ENCODE assay signal across 8 mouse cellular contexts in genomic region chr15:78254751-78255150, GRCm38 (mm10). TPM values are rescaled to one million over a fixed set of nuclear protein-coding genes. Genes with fewer than 3 reads are reported as not detected.
DNase-seq lines count a peak whose midpoint lies in the region; ATAC-seq and TF ChIP-seq lines count a peak whose summit lies in the region.

No protein-coding gene starts in this region.

- H3K4me2 ChIP-seq in kidney, embryonic 16.5 days (replicated peaks; ENCODE audit: low read depth, low read length), result no peak overlapping the region
- peak overlapping the region; percentile 12; the same call in 1 of the 2 replicates for H3K4me2 ChIP-seq in hindbrain, embryonic 16.5 days (ENCODE audit: low read length)
- no peak overlapping the region for H3K4me2 ChIP-seq in stomach, postnatal 0 days (replicated peaks; ENCODE audit: low read depth)

- no peaks in the 10 kb centered on the region for H3K36me3 ChIP-seq in kidney, embryonic 16.5 days (ENCODE audit: insufficient read depth, low read length)
- H3K36me3 ChIP-seq in hindbrain, embryonic 16.5 days (ENCODE audit: control insufficient read depth, insufficient read depth, low read length), result no peaks in the 10 kb centered on the region
- H3K36me3 ChIP-seq in stomach, postnatal 0 days (ENCODE audit: control insufficient read depth, insufficient read depth, low read length), result no peaks in the 10 kb centered on the region

- TF ChIP-seq EP300 in stomach, postnatal 0 days (optimal IDR thresholded peaks at IDR 0.05), result no peak

- peak; percentile 14 for DNase-seq in kidney, adult 9 months
- DNase-seq in ZHBTc4 (ENCODE audit: low read depth, low spot score), result peak; percentile 94
- peak; percentile 83 for DNase-seq in embryo, embryonic 10 days (ENCODE audit: low spot score)
- DNase-seq in lung, postnatal 10 days, result peak; percentile 64
- peak; percentile 57 for DNase-seq in stomach, postnatal 0 days (ENCODE audit: low spot score)

- H3K27ac ChIP-seq in kidney, embryonic 16.5 days (ENCODE audit: low read length), result no peak overlapping the region
- H3K27ac ChIP-seq in hindbrain, embryonic 16.5 days (ENCODE audit: low read depth, low read length), result no peak overlapping the region
- no peak overlapping the region for H3K27ac ChIP-seq in stomach, postnatal 0 days (replicated peaks)

- peaks cover 5% of the 10 kb centered on the region; the same call in 1 of the 2 replicates for H3K27me3 ChIP-seq in kidney, embryonic 16.5 days (ENCODE audit: insufficient read depth, low read length)
- no peaks in the 10 kb centered on the region; the same call in 1 of the 2 replicates for H3K27me3 ChIP-seq in hindbrain, embryonic 16.5 days (replicated peaks; ENCODE audit: control insufficient read depth, insufficient read depth, low read length)
- no peaks in the 10 kb centered on the region for H3K27me3 ChIP-seq in stomach, postnatal 0 days (ENCODE audit: control insufficient read depth, insufficient read depth, low read length)

- WGBS in kidney, embryonic 16.5 days, result 15% methylated on average over 20 of the region's 20 CpGs
- 21% methylated on average over 20 of the region's 20 CpGs for WGBS in hindbrain, embryonic 16.5 days
- WGBS in stomach, postnatal 0 days, result 22% methylated on average over 20 of the region's 20 CpGs

- H3K9me3 ChIP-seq in kidney, embryonic 16.5 days (ENCODE audit: low read length), result no peaks in the 10 kb centered on the region
- no peaks in the 10 kb centered on the region for H3K9me3 ChIP-seq in hindbrain, embryonic 16.5 days (ENCODE audit: control insufficient read depth, low read length)
- H3K9me3 ChIP-seq in stomach, postnatal 0 days (ENCODE audit: control insufficient read depth, low read length), result no peaks in the 10 kb centered on the region

- H3K9ac ChIP-seq in kidney, embryonic 16.5 days (replicated peaks; ENCODE audit: low read length), result no peak overlapping the region
- no peak overlapping the region for H3K9ac ChIP-seq in hindbrain, embryonic 16.5 days (ENCODE audit: low read depth, low read length)
- no peak overlapping the region for H3K9ac ChIP-seq in stomach, postnatal 0 days (ENCODE audit: low read length)

- no peak for ATAC-seq in kidney, embryonic 16.5 days (ENCODE audit: low FRiP score, low TSS enrichment)
- ATAC-seq in hindbrain, embryonic 16.5 days, result 0 out of 2 replicates have a peak, but pooled peaks have one; percentile 34
- ATAC-seq in stomach, postnatal 0 days (ENCODE audit: low FRiP score, low TSS enrichment), result no peak
- ATAC-seq in monocyte, adult 5-6 weeks (replicated peaks; ENCODE audit: insufficient number of reproducible peaks, low FRiP score, low TSS enrichment, poor library complexity, severe bottlenecking), result no peak

- H3K4me1 ChIP-seq in kidney, embryonic 16.5 days (ENCODE audit: insufficient read depth, low read length), result no peaks in the 10 kb centered on the region
- H3K4me1 ChIP-seq in hindbrain, embryonic 16.5 days (ENCODE audit: control insufficient read depth, insufficient read depth, low read depth, low read length), result no peaks in the 10 kb centered on the region
- no peaks in the 10 kb centered on the region for H3K4me1 ChIP-seq in stomach, postnatal 0 days (replicated peaks; ENCODE audit: control insufficient read depth, insufficient read depth)

- no peak overlapping the region for H3K4me3 ChIP-seq in kidney, embryonic 16.5 days (ENCODE audit: low read length)
- H3K4me3 ChIP-seq in hindbrain, embryonic 16.5 days (ENCODE audit: low read length), result no peak overlapping the region
- H3K4me3 ChIP-seq in stomach, postnatal 0 days (ENCODE audit: low read depth, low read length), result no peak overlapping the region

- peak; percentile 70 for TF ChIP-seq CTCF in stomach, postnatal 0 days (IDR thresholded peaks at IDR 0.05; ENCODE audit: low read depth)

RNA-seq across cellular contexts. Expression of gene Ncf4, which starts 10.2 kb away (rescaled TPM):
- 1.8 and 3.1 TPM in 2 replicates for polyA plus RNA-seq in kidney, embryonic 16.5 days (2015; fragmentation: Nextera tagmentation; extraction: Ambion mirVana)
- 1.2 and 1.6 TPM in 2 replicates for polyA plus RNA-seq in hindbrain, embryonic 16.5 days (2015; fragmentation: Nextera tagmentation; extraction: Ambion mirVana)
- 2.7 and 2.9 TPM in 2 replicates for polyA plus RNA-seq in stomach, postnatal 0 days (2015; fragmentation: Nextera tagmentation; extraction: Ambion mirVana)
- 206 to 223 TPM (median 216 TPM) in 3 replicates for total RNA-seq in monocyte, adult 5-6 weeks (2017)

RNA-seq across cellular contexts. Expression of gene Pvalb, which starts 48.6 kb away (rescaled TPM):
- polyA plus RNA-seq in kidney, embryonic 16.5 days (2015; fragmentation: Nextera tagmentation; extraction: Ambion mirVana), result 0.44 TPM in 1 of 2 replicates, not detected in the other
- 5.8 and 7.0 TPM in 2 replicates for polyA plus RNA-seq in hindbrain, embryonic 16.5 days (2015; fragmentation: Nextera tagmentation; extraction: Ambion mirVana)
- 0.11 TPM in 1 of 2 replicates, not detected in the other for polyA plus RNA-seq in stomach, postnatal 0 days (2015; fragmentation: Nextera tagmentation; extraction: Ambion mirVana)
- 0.49 TPM in 1 of 3 replicates, not detected in the others for total RNA-seq in monocyte, adult 5-6 weeks (2017)

RNA-seq across cellular contexts. Expression of gene Csf2rb2, which starts 50.8 kb away (rescaled TPM):
- polyA plus RNA-seq in kidney, embryonic 16.5 days (2015; fragmentation: Nextera tagmentation; extraction: Ambion mirVana), result 0.12 and 0.19 TPM in 2 replicates
- 0.06 and 0.16 TPM in 2 replicates for polyA plus RNA-seq in hindbrain, embryonic 16.5 days (2015; fragmentation: Nextera tagmentation; extraction: Ambion mirVana)
- 0.17 and 0.24 TPM in 2 replicates for polyA plus RNA-seq in stomach, postnatal 0 days (2015; fragmentation: Nextera tagmentation; extraction: Ambion mirVana)
- total RNA-seq in monocyte, adult 5-6 weeks (2017), result 7.1 to 15.7 TPM (median 8.0 TPM) in 3 replicates

Comparison
In these comparisons a context has a peak if more than half of its experiments do, and no peak if none do; other contexts are left out.
1. DNase-seq: peak in every context shown above with its lines; median percentile 94 in ZHBTc4; 83 in embryo, embryonic 10 days; 64 in lung, postnatal 10 days; 57 in stomach, postnatal 0 days; 14 in kidney, adult 9 months.